Mouse (Mus musculus) hindbrain, embryonic 13.5 days (tissue): ENCODE data around the gene BC067074. TPM values are rescaled to one million over a fixed set of nuclear protein-coding genes. Genes with fewer than 3 reads are reported as not detected.
"Not testable (repeated sequence)": the region's sequence is repeated elsewhere in the genome, so short reads cannot be mapped to it uniquely, and the experiment has no call there.

Experiments
- ATAC-seq: fragments of 200-750 bp; cut with Nextera tagmentation; 2 replicates; pipeline ENCODE4 v1.8.0; 2017; ENCODE audit warnings: moderate TSS enrichment; ENCODE audit not compliant: low FRiP score
- H3K27ac ChIP-seq: fragments of 300-500 bp; sonication (generic); 2 replicates; pipeline ENCODE4 v1.5.1; 2015; ENCODE audit warnings: inconsistent platforms, mild to moderate bottlenecking, moderate library complexity
- H3K27me3 ChIP-seq: fragments of 300-500 bp; sonication (generic); 2 replicates; pipeline ENCODE4 v1.6.1; 2015; ENCODE audit warnings: mild to moderate bottlenecking, inconsistent platforms
- H3K36me3 ChIP-seq: fragments of 300-500 bp; sonication (generic); 2 replicates; pipeline ENCODE4 v1.6.1; 2015; ENCODE audit warnings: mild to moderate bottlenecking, inconsistent platforms
- H3K4me1 ChIP-seq: fragments of 300-500 bp; sonication (generic); replicated peaks from 2 replicates; pipeline ENCODE4 v1.6.1; 2015; ENCODE audit warnings: inconsistent platforms
- H3K4me2 ChIP-seq: fragments of 300-500 bp; sonication (generic); 2 replicates; pipeline ENCODE4 v1.6.1; 2015; ENCODE audit warnings: inconsistent platforms, mild to moderate bottlenecking, moderate library complexity
- H3K4me3 ChIP-seq: fragments of 300-500 bp; sonication (generic); 2 replicates; pipeline ENCODE4 v1.5.1; 2015; ENCODE audit warnings: mild to moderate bottlenecking, inconsistent platforms
- H3K9ac ChIP-seq: fragments of 300-500 bp; sonication (generic); 2 replicates; pipeline ENCODE4 v1.6.1; 2015; ENCODE audit warnings: mild to moderate bottlenecking, inconsistent platforms
- H3K9me3 ChIP-seq: fragments of 300-500 bp; sonication (generic); 2 replicates; pipeline ENCODE4 v1.6.1; 2016; ENCODE audit warnings: inconsistent platforms
- WGBS: fragments of 180-500 bp; shearing (Covaris S2); methylation state at CpG from one replicate; pipeline ENCODE4 v1.1.7; 2015; 5-methylcytosine and 5-hydroxymethylcytosine counted together
- polyA plus RNA-seq: library from polyadenylated mRNA; unstranded; fragments of >200 nt; fragmentation: Nextera tagmentation; extraction: Ambion mirVana; gene quantifications from 2 replicates; pipeline ENCODE4 v1.2.1, GENCODE M21; 2015

Gene BC067074
- polyA plus RNA-seq, result 0.92 and 0.96 TPM in 2 replicates

DNA sequence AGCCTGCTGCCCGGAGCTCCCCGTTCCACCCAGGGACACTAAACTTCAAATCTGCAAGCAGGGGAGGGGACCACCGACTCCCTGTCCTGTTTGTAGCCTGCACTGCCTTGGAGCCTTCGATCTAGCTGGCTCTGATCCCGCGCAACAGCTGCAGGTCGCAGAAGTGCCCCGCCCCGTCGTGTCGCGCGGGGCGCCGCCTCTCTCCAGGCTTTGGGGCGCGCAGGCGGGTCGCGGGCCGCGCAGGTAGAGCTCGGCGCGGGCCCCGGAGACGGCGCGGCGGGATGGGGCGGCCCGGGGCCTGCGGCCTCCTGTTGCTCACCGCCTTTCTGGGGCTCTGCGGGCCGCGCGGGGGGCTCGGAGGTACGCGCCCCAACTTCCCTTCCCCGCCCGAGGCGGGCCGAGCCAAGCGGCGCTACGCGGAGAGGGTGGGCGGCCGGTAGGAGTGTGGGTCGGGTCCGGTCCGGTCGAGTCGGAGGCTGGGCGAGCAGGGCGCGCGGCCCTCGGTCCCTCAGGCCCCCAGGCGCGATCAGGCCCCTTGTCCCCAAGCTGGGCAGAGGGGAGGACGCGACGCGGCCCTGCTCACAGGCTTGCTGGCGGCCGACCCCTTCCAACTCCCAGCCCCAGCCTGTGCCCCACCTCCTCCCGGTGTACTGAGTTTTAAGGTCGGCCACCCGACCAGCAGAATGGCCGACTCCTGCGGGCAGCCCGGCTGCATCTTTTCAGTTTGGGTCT is at the start of gene BC067074:
TSS of gene BC067074 (plus strand) at position 185 of the 732 bp plus-strand sequence.
- peaks cover 40% of the 10 kb centered on the region for H3K27me3 ChIP-seq
- H3K9me3 ChIP-seq, result no peaks in the 10 kb centered on the region
- H3K4me1 ChIP-seq, result peaks cover 10% of the 10 kb centered on the region
- peak within 1 kb of the TSS; percentile 94 for H3K4me2 ChIP-seq
- ATAC-seq, result peak; percentile 77
- WGBS, result under 1% methylated on average over 53 of the region's 75 CpGs
- H3K9ac ChIP-seq, result peak within 1 kb of the TSS; percentile 78
- no peaks in the 10 kb centered on the region for H3K36me3 ChIP-seq
- no peak within 1 kb of the TSS for H3K27ac ChIP-seq
- H3K4me3 ChIP-seq, result peak within 1 kb of the TSS; percentile 58

DNA sequence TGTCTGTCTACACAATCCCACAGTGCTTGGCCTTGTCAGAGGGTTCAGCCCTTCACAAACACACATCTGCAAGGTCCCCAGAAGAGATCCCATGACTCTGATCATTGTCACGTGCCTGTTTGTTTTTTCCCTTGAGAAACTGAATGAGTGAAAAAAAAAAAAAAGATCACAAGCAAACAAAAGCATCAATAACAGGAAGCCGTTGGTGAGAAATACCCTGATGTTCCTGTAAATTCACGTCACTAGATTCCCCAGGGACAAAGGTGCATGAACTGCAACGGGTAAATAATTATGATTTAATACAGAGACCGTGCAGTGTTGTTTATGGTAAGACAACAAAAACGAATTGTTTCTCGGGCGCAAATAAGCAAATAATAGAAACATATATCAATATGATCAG is 47.9 kb upstream of the BC067074 start:
- Histone ChIP-seq H3K4me2 (no peak overlapping the region), H3K9ac (no peak overlapping the region), H3K4me1 (no peaks in the 10 kb centered on the region), H3K9me3 (no peaks in the 10 kb centered on the region), H3K4me3 (no peak overlapping the region), H3K36me3 (no peaks in the 10 kb centered on the region), H3K27ac (no peak overlapping the region), H3K27me3 (no peaks in the 10 kb centered on the region)
- WGBS, result 67% methylated on average over 8 of the region's 8 CpGs
- ATAC-seq, result no peak

DNA sequence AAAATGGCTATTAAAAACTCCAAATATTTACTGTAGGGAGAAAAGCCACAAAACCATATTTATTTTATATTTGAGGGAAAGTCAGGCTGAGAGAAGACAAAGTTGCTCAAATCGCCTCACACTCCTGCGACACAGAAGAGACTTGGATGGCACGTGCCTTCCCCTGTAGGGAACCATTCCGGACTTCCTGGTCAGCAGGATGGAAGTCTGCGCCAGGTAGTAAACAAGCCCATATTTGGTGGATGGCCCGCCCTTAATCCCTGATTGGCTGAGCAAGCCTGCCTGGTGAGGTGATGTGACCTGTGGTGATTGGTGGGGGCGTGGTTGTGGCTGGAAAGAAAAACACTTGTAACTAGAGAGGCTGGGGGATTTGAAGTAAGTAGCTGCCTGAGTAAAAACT is 40.4 kb upstream of the BC067074 start:
- H3K4me2 ChIP-seq, H3K27ac ChIP-seq, H3K9ac ChIP-seq, H3K27me3 ChIP-seq, H3K9me3 ChIP-seq, H3K36me3 ChIP-seq, H3K4me3 ChIP-seq, H3K4me1 ChIP-seq, ATAC-seq: not testable (repeated sequence)
- 90% methylated on average over 7 of the region's 7 CpGs for WGBS

DNA sequence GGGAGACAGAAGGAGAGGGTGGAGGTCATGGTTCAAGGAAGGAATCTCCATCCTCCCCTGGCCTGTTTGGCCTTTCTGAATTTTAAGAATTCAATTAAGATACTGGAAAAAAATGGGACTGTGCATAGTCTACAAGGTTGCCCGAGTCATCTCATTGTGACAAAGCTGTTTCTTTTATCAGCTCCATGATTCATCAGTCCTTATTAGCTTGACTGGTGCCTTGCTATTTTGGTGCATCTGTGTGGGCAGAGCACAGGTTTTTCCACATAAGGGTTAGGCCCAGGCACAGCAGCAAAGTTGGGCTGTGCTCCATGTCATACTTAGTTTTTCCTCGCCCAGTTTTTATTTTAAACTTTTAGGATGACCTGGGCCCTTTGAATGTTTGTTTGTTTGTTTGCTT is 36.2 kb upstream of the BC067074 start:
- Histone ChIP-seq H3K36me3 (no peaks in the 10 kb centered on the region), H3K4me1 (no peaks in the 10 kb centered on the region), H3K27me3 (no peaks in the 10 kb centered on the region), H3K4me2 (no peak overlapping the region), H3K27ac (no peak overlapping the region), H3K4me3 (no peak overlapping the region), H3K9ac (no peak overlapping the region), H3K9me3 (no peaks in the 10 kb centered on the region)
- 87% methylated on average over 2 of the region's 2 CpGs for WGBS
- no peak for ATAC-seq

DNA sequence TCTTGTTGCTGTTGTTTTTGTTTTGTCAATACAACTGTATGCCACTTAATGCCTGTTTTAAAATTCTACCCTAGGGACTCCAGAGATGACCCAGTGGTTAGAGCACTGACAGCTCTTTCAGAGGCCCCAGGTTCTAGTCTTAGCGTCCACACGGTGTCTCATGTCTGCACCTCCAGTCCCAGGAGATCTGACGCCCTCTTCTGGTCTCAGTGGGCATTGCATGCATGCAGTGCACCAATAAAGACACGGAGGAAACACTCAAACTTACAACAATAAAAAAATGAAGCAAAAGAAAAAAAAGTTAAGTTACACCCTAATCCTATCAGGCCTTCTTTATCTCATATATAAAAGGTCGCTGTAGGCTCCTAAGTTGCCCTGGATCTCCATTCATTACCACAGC is 35.8 kb upstream of the BC067074 start:
- Histone ChIP-seq H3K9ac (no peak overlapping the region), H3K4me2 (no peak overlapping the region), H3K4me3 (no peak overlapping the region), H3K4me1 (no peaks in the 10 kb centered on the region), H3K36me3 (no peaks in the 10 kb centered on the region), H3K9me3 (no peaks in the 10 kb centered on the region), H3K27me3 (no peaks in the 10 kb centered on the region), H3K27ac (no peak overlapping the region)
- no peak for ATAC-seq
- WGBS, result 48% methylated on average over 5 of the region's 5 CpGs

DNA sequence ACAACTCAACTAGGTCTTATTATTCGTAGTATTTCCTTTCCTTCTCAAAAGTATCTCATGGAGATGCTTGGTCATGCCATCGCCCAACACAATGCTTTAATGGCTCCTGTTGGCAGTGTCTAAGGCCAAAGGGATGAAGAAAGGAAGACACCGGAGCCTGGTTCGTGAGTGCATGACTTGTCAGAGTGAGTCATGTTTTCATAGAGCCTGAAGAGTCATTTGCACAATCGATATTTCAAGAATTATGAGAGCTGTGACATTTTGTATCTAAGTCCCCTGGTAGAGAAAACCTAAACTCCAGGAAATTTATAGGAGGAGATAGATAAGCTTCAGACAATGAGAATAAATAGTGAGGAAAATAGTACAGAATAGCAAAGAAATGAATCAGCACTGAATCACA is 33.7 kb upstream of the BC067074 start:
- no peaks in the 10 kb centered on the region for H3K27me3 ChIP-seq
- ATAC-seq, result no peak
- WGBS, result 94% methylated on average over 5 of the region's 5 CpGs
- no peak overlapping the region for H3K27ac ChIP-seq
- no peaks in the 10 kb centered on the region for H3K9me3 ChIP-seq
- H3K9ac ChIP-seq, result no peak overlapping the region
- no peaks in the 10 kb centered on the region for H3K36me3 ChIP-seq
- no peaks in the 10 kb centered on the region for H3K4me1 ChIP-seq
- no peak overlapping the region for H3K4me3 ChIP-seq
- no peak overlapping the region for H3K4me2 ChIP-seq

DNA sequence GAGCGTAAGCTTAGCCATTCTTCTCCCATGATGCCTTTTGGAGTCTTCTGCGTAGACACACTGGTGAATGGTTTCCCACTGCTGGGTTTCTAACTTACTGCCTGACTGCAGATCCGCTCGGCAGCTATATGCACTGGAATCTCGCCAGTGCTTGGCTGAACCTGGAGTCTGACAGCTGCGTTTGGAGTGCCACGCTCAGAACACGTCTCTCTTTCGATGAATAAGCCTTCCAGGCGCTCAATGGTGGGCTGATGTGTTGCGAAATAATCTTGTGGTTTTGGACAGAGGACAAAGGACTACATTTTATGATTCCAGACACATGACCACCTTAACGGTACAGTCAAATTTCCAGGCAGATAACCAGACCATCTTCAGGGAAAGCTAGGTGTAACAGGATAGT is 30.1 kb upstream of the BC067074 start:
- Histone ChIP-seq H3K4me2 (no peak overlapping the region), H3K4me1 (no peaks in the 10 kb centered on the region)
- ATAC-seq, result no peak

DNA sequence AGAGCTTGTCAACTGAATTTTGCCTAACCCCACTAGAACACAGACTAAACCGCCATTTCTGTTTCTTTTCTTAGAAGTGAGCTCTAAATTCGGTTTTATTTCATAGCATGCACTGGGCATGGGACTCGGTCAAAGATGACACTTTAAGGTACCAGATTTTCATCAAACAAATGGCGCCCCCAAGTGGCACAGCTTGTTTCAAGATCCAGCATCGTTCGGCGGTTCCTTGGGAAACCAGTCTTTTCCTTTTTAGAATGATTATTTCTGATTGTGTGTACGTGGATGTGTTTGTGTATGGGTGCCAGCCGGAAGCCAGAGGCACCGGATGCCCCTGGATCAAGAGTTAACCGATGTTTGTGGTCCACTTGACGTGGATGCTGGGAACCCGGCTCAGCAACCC is 27.7 kb upstream of the BC067074 start:
- H3K4me1 ChIP-seq, result no peaks in the 10 kb centered on the region
- WGBS, result 34% methylated on average over 13 of the region's 13 CpGs
- H3K4me2 ChIP-seq, result no peak overlapping the region
- no peak overlapping the region for H3K27ac ChIP-seq
- no peaks in the 10 kb centered on the region for H3K27me3 ChIP-seq
- H3K4me3 ChIP-seq, result no peak overlapping the region
- no peak overlapping the region for H3K9ac ChIP-seq
- ATAC-seq, result no peak
- H3K9me3 ChIP-seq, result no peaks in the 10 kb centered on the region
- H3K36me3 ChIP-seq, result no peaks in the 10 kb centered on the region

More for the DNA sequence above, 30.1 kb upstream of the BC067074 start:
- Histone ChIP-seq H3K27me3 (no peaks in the 10 kb centered on the region), H3K27ac (no peak overlapping the region), H3K9ac (no peak overlapping the region), H3K9me3 (no peaks in the 10 kb centered on the region), H3K4me3 (no peak overlapping the region), H3K36me3 (no peaks in the 10 kb centered on the region)
- 72% methylated on average over 12 of the region's 12 CpGs for WGBS

DNA sequence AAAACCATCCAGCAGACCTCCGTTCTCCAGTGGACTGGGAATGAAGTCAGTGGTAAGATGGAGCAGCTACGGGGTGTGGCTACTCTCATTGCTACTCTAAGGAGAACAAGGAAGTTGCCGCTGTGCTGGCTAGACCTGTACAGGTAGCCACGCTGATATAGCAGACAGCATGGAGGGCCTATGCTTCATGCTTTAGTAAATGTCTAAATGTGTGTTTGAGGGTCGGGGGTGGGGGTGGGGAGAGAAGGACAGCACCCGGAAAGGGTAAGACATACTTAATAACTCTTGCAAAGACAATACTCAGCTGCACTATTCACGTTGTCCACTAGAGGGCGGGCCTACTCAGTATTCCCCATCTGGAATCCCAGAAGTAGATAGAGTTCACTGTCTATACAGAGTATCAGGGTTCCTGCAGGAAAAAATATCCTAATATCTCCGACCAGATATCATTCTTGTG is 26.4 kb upstream of the BC067074 start:
- H3K4me2 ChIP-seq, result peak overlapping the region; percentile 21; the same call in 1 of the 2 replicates
- no peaks in the 10 kb centered on the region for H3K4me1 ChIP-seq
- no peak overlapping the region for H3K4me3 ChIP-seq
- no peak overlapping the region for H3K9ac ChIP-seq
- H3K9me3 ChIP-seq, result no peaks in the 10 kb centered on the region
- no peaks in the 10 kb centered on the region for H3K36me3 ChIP-seq
- 34% methylated on average over 9 of the region's 9 CpGs for WGBS
- no peaks in the 10 kb centered on the region for H3K27me3 ChIP-seq
- ATAC-seq, result peak; percentile 57
- H3K27ac ChIP-seq, result no peak overlapping the region

DNA sequence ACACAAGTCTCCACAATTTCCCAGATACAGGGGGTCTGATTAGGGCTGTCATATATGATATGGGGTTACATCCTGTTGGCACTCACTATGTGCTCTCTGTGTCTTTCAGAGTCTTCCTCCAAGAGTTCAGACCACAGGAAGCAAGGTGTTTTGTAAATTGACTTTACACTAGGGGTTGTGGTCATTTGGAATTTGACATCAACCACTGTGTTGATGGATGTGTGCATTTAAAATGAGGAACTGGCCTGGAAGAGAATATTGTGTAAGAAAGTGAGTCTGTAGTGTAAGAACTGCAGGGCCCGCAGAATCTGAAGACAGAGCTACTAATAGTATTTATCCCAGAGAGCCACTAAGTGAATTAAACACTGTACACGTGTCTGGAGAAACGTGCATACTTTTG is 25.8 kb upstream of the BC067074 start:
- Histone ChIP-seq H3K27me3 (no peaks in the 10 kb centered on the region), H3K4me3 (no peak overlapping the region), H3K9ac (no peak overlapping the region), H3K27ac (no peak overlapping the region), H3K4me1 (no peaks in the 10 kb centered on the region), H3K4me2 (no peak overlapping the region), H3K9me3 (no peaks in the 10 kb centered on the region), H3K36me3 (no peaks in the 10 kb centered on the region)
- ATAC-seq, result no peak
- WGBS, result 87% methylated on average over 3 of the region's 3 CpGs

DNA sequence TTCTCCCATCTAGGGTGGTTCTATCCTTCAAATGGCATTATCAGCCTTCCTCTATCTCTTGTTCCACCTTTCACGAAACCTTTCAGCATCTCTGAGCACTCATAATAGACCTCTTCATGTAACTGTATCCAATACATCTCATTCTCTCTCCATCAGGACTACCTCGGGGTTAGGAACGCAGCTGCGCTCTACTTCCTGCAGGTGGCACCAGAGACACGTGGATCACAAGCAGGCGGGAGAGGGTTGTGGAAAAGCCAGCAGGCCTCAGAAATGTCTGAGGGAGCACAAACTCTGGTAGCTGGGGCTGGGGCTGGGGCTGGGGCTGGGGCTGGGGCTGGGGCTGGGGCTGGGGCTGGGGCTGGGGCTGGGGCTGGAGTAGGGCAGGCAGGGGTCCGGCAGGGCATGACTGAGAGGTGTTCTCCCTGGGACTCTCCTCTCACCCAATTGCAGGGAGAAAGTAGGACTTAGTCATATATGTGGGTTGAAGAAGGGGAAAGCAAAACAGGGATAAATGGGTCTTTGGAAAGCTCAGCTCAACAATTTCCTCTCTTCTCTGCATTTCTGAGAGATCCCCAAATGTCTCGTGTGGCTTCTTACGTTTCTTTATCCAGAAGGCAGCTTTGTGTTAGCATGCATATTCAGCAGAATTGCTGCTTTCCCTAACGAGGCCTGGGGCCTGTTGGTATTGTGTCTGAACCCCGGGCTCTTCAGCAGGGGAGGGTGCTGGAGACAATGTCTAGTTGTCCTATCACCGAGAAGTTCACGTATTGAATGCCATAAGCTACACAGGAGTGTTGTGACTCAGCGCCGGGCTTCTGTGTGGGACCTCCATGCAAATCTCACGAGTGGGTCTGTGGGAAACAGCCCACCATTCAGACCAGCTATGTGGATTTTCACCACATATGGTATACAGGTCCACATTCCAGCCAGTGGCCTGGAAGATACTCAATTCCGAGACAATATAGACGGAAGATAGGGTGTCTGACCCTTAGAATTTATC is 22.9 kb upstream of the BC067074 start:
- Histone ChIP-seq H3K9ac (no peak overlapping the region; the same call in 1 of the 2 replicates), H3K36me3 (no peaks in the 10 kb centered on the region), H3K4me1 (no peaks in the 10 kb centered on the region), H3K4me3 (no peak overlapping the region), H3K27me3 (no peaks in the 10 kb centered on the region), H3K27ac (no peak overlapping the region), H3K4me2 (no peak overlapping the region), H3K9me3 (no peaks in the 10 kb centered on the region)
- 49% methylated on average over 18 of the region's 18 CpGs for WGBS
- peak; percentile 88 for ATAC-seq

DNA sequence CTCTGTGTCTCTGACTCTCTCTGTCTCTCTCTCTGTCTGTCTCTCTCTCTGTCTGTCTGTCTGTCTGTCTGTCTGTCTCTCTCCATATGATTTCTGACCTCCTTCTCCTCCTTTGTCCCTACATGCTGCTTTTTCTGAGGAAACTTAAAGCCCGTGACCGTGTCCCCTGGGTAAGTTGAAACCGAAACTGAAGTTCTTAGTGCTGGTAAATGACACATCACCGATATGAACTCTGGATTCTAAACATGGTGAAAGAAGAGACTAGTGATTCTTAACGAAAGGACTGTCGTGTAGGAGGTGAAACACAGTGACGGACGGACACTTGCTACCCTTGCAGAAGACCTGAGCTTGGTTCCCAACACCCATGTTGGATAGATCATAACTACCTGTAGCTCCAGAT is 21.8 kb upstream of the BC067074 start:
- no peak overlapping the region for H3K4me3 ChIP-seq
- no peak overlapping the region for H3K9ac ChIP-seq
- no peaks in the 10 kb centered on the region for H3K9me3 ChIP-seq
- no peak overlapping the region for H3K27ac ChIP-seq
- WGBS, result 94% methylated on average over 8 of the region's 8 CpGs
- no peaks in the 10 kb centered on the region for H3K27me3 ChIP-seq
- H3K4me1 ChIP-seq, result no peaks in the 10 kb centered on the region
- ATAC-seq, result no peak
- no peak overlapping the region for H3K4me2 ChIP-seq
- H3K36me3 ChIP-seq, result no peaks in the 10 kb centered on the region
